Mouse (Mus musculus) stomach, embryonic 16.5 days (tissue): ENCODE measurements around the gene D930020B18Rik. TPM values are rescaled to one million over a fixed set of nuclear protein-coding genes. Genes with fewer than 3 reads are reported as not detected.

Experiments used
- ATAC-seq: fragments of 200-750 bp; cut with Nextera tagmentation; 2 replicates; pipeline ENCODE4 v1.8.0; 2017; ENCODE audit warnings: moderate number of reproducible peaks, moderate TSS enrichment; ENCODE audit not compliant: insufficient read depth, low FRiP score
- H3K27ac ChIP-seq: fragments of 300-500 bp; sonication (generic); 2 replicates; pipeline ENCODE4 v1.5.1; 2014; ENCODE audit warnings: low read length
- H3K27me3 ChIP-seq: fragments of 300-500 bp; sonication (generic); 2 replicates; pipeline ENCODE4 v1.6.1; 2014; ENCODE audit warnings: low read length, control low read depth, mixed read lengths; ENCODE audit not compliant: control insufficient read depth, insufficient read depth
- H3K36me3 ChIP-seq: fragments of 300-500 bp; sonication (generic); 2 replicates; pipeline ENCODE4 v1.6.1; 2014; ENCODE audit warnings: low read length; ENCODE audit not compliant: control insufficient read depth, insufficient read depth
- H3K4me1 ChIP-seq: fragments of 300-500 bp; sonication (generic); 2 replicates; pipeline ENCODE4 v1.6.1; 2014; ENCODE audit warnings: low read length, control low read depth, mixed read lengths; ENCODE audit not compliant: control insufficient read depth, insufficient read depth
- H3K4me2 ChIP-seq: fragments of 300-500 bp; sonication (generic); 2 replicates; pipeline ENCODE4 v1.6.1; 2014; ENCODE audit warnings: low read depth, low read length, mixed read lengths
- H3K4me3 ChIP-seq: fragments of 300-500 bp; sonication (generic); replicated peaks from 2 replicates; pipeline ENCODE4 v1.5.1; 2014; ENCODE audit warnings: mild to moderate bottlenecking, low read length
- H3K9ac ChIP-seq: fragments of 300-500 bp; sonication (generic); 2 replicates; pipeline ENCODE4 v1.6.1; 2014; ENCODE audit warnings: low read length
- H3K9me3 ChIP-seq: fragments of 300-500 bp; sonication (generic); replicated peaks from 2 replicates; pipeline ENCODE4 v1.6.1; 2016; ENCODE audit warnings: low read length, control low read depth; ENCODE audit not compliant: control insufficient read depth
- WGBS: fragments of 180-500 bp; shearing (Covaris S2); extraction: QIAGEN DNeasy Blood & Tissue Kit; methylation state at CpG from one replicate; pipeline ENCODE4 v1.1.7; 2014; 5-methylcytosine and 5-hydroxymethylcytosine counted together
- microRNA-seq: library from miRNA; unstranded; fragments of <30 nt; microRNA quantifications from one replicate; pipeline ENCODE4, GENCODE M21; 2016
- polyA plus RNA-seq: library from polyadenylated mRNA; unstranded; fragments of >200 nt; fragmentation: Nextera tagmentation; extraction: Ambion mirVana; gene quantifications from 2 replicates; pipeline ENCODE4 v1.2.1, GENCODE M21; 2015

Gene D930020B18Rik
- polyA plus RNA-seq, 1 experiment from 2014 or later, result 1.0 TPM

DNA sequence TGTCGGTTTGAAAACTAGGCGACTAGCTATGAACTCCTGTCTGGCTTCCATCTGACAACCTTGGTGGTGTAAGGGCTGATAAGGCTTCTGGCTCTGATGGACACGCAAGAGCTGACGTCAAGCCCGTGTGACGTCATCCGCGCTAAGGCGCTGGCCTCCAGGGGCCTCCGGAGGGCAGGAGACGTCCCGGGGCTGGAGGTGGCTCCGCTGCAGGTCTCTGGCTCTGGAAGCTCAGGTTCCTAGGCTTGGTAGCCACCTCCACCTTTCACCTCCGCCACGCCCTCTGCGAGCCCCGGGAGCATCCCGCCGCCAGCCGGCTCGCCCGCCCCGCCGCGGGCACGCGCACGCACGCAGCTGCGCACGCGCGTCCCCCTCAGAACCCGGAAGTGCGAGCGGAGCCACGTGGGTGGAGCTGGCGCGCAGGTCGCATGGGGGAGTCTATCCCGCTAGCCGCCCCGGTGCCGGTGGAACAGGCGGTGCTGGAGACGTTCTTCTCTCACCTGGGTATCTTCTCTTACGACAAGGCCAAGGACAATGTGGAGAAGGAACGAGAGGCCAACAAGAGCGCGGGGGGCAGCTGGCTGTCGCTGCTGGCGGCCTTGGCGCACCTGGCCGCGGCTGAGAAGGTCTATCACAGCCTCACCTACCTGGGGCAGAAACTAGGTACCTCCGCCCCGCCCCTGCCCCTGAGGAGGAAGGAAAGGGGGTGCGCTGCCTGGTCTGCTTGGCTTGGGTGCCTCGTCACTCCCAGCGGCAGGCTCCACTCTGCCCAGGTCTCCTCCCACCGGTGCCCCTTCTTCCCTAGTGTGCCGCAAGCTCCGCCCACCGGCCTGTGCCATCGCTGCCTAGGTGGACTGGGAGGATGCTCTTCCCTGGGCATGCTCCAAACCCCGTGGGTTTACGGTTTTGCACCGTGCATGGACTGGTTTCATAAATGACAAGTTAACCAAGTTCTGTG lies 98.4 kb downstream of the D930020B18Rik start, which contains the start of gene BC048403:
BC048403 (plus strand) TSS at position 390 of the 958 bp plus-strand sequence.
- ATAC-seq, result peak; percentile 92
- under 1% methylated on average over 68 of the region's 68 CpGs for WGBS
- Histone ChIP-seq H3K9ac (peak within 1 kb of the TSS; percentile 86), H3K4me1 (0 out of 2 replicates have a peak, but pooled peaks cover 10% of the 10 kb centered on the region), H3K27me3 (no peaks in the 10 kb centered on the region), H3K27ac (peak within 1 kb of the TSS; percentile 60), H3K9me3 (no peaks in the 10 kb centered on the region), H3K4me2 (peak within 1 kb of the TSS; percentile 82), H3K36me3 (no peaks in the 10 kb centered on the region), H3K4me3 (peak within 1 kb of the TSS; percentile 91)

DNA sequence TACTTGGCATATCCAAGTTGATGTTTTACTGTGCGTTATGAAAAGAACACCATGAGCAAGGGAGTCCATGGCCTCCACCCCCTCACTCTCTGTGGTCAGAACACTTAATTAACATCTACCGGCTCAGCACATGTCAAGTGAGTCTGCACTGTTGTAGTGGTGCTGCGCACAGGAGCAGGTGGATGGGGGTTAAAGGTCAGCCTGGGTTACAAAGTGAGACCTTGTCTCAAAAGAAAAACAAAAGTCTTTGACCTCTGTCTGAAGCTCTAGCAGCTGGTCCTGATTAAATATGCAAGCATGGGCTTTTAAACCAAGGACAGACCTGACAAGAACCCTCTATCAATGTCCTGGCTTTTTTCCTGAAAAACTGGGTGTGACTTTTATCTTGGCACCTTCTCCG lies 100.9 kb downstream of the D930020B18Rik start:
- Histone ChIP-seq H3K27ac (no peak overlapping the region), H3K27me3 (no peaks in the 10 kb centered on the region), H3K36me3 (peaks cover 8% of the 10 kb centered on the region; the same call in 1 of the 2 replicates), H3K9me3 (no peaks in the 10 kb centered on the region), H3K4me1 (0 out of 2 replicates have a peak, but pooled peaks cover 10% of the 10 kb centered on the region), H3K4me2 (no peak overlapping the region), H3K4me3 (no peak overlapping the region), H3K9ac (no peak overlapping the region)
- no peak for ATAC-seq
- 30% methylated on average over 4 of the region's 4 CpGs for WGBS

Small RNA genes lying within 50 kb of the gene (microRNA-seq; reads per million reads assigned to microRNA genes)
- gene Gm24330, result not detected

Other genes starting within 250 kb of the D930020B18Rik start
- 21.3 and 22.0 TPM in 2 replicates for gene Rassf3, start 165.2 kb upstream of the D930020B18Rik start, polyA plus RNA-seq
- gene Tbk1, start 54.8 kb upstream of the D930020B18Rik start, polyA plus RNA-seq, result 34.2 and 36.7 TPM in 2 replicates
- 53.9 and 56.1 TPM in 2 replicates for gene Xpot, start 15.3 kb upstream of the D930020B18Rik start, polyA plus RNA-seq
- 3.1 and 4.0 TPM in 2 replicates for gene BC048403, start 98.3 kb downstream of the D930020B18Rik start, polyA plus RNA-seq